Mouse (Mus musculus): ENCODE measurements at regions not wholly inside any gene's neighbourhood (a gene's known extent, or its start where the extent isn't known, plus 50 kb on each side); places are given as distances from the start of the nearest gene placed in this dataset.

- ATAC-seq, result no peak
These were observed 69.0 kb upstream of the Fndc3a start for GRCm38 (mm10) chr14:72778756-72779155.

GRCm38 (mm10) chr14:72777927-72778560, 68.2 kb upstream of the Fndc3a start:
- ATAC-seq, result peak; percentile 80

GRCm38 (mm10) chr14:72770237-72770636, 60.4 kb upstream of the Fndc3a start:
- no peak for ATAC-seq

- ATAC-seq, result no peak
These were observed 50.3 kb upstream of the Fndc3a start for GRCm38 (mm10) chr14:72760123-72760522.

All from activated CD4-positive, CD25-positive, alpha-beta regulatory T cell, adult 4 months (primary cell).